In genomic region chr14:20928308-20928685, GRCm38 (mm10) we compare ENCODE assay signal across 8 mouse cellular contexts. TPM values are rescaled to one million over a fixed set of nuclear protein-coding genes. Genes with fewer than 3 reads are reported as not detected.
DNase-seq lines count a peak whose midpoint lies in the region; ATAC-seq and TF ChIP-seq lines count a peak whose summit lies in the region.

No protein-coding gene starts in this region.

- 15% methylated on average over 4 of the region's 4 CpGs for WGBS in thymus, adult 2 months
- WGBS in limb, embryonic 11.5 days = 15% methylated on average over 4 of the region's 4 CpGs
- WGBS in neural tube, embryonic 12.5 days = 19% methylated on average over 4 of the region's 4 CpGs

- H3K4me1 ChIP-seq in thymus, adult 2 months (replicated peaks; ENCODE audit: control insufficient read depth, insufficient read depth, low read length) = peaks cover 10% of the 10 kb centered on the region; the same call in 1 of the 2 replicates
- 0 out of 2 replicates have a peak, but pooled peaks cover 10% of the 10 kb centered on the region for H3K4me1 ChIP-seq in limb, embryonic 11.5 days (ENCODE audit: control insufficient read depth, insufficient read depth, low read length)
- H3K4me1 ChIP-seq in neural tube, embryonic 12.5 days = peaks cover 22% of the 10 kb centered on the region

- no peak for TF ChIP-seq POLR2A in thymus, adult 2 months (IDR thresholded peaks at IDR 0.05; ENCODE audit: control insufficient read depth, extremely low read depth, insufficient read depth, low read length, poor library complexity)

- H3K4me2 ChIP-seq in limb, embryonic 11.5 days (ENCODE audit: low read depth, severe bottlenecking) = peak overlapping the region; percentile 64
- H3K4me2 ChIP-seq in neural tube, embryonic 12.5 days (replicated peaks) = peak overlapping the region; percentile 74

- H3K4me3 ChIP-seq in thymus, adult 2 months (ENCODE audit: control insufficient read depth, insufficient read depth, low read length) = no peak overlapping the region
- peak overlapping the region; percentile 92 for H3K4me3 ChIP-seq in limb, embryonic 11.5 days (ENCODE audit: low read depth, low read length)
- H3K4me3 ChIP-seq in neural tube, embryonic 12.5 days = peak overlapping the region; percentile 83; the same call in 1 of the 2 replicates

- no peaks in the 10 kb centered on the region for H3K36me3 ChIP-seq in thymus, adult 2 months (ENCODE audit: control insufficient read depth, insufficient read depth, low read length)
- no peaks in the 10 kb centered on the region for H3K36me3 ChIP-seq in limb, embryonic 11.5 days (ENCODE audit: control insufficient read depth, insufficient read depth, low read length)
- H3K36me3 ChIP-seq in neural tube, embryonic 12.5 days = no peaks in the 10 kb centered on the region

- ATAC-seq in cerebellum, adult (ENCODE audit: insufficient number of reproducible peaks, low FRiP score, low TSS enrichment) = no peak
- ATAC-seq in limb, embryonic 11.5 days (ENCODE audit: insufficient number of reproducible peaks, low FRiP score, low TSS enrichment, low read depth) = no peak
- no peak for ATAC-seq in neural tube, embryonic 12.5 days (ENCODE audit: low FRiP score, low read depth)

- TF ChIP-seq CTCF in thymus, adult 2 months (IDR thresholded peaks at IDR 0.05; ENCODE audit: borderline replicate concordance, control insufficient read depth, extremely low read depth, insufficient read depth, low read length, poor library complexity) = no peak

- no peaks in the 10 kb centered on the region for H3K27me3 ChIP-seq in thymus, adult 2 months (ENCODE audit: control insufficient read depth, insufficient read depth, low read length)
- no peaks in the 10 kb centered on the region for H3K27me3 ChIP-seq in limb, embryonic 11.5 days (ENCODE audit: control insufficient read depth, insufficient read depth, low read length)
- H3K27me3 ChIP-seq in neural tube, embryonic 12.5 days (replicated peaks) = no peaks in the 10 kb centered on the region

- no peak overlapping the region for H3K27ac ChIP-seq in thymus, adult 2 months (ENCODE audit: control insufficient read depth, insufficient read depth, low read length)
- H3K27ac ChIP-seq in limb, embryonic 11.5 days (replicated peaks; ENCODE audit: low read depth, low read length) = no peak overlapping the region
- no peak overlapping the region for H3K27ac ChIP-seq in neural tube, embryonic 12.5 days

- H3K9me3 ChIP-seq in limb, embryonic 11.5 days (ENCODE audit: control insufficient read depth, low read length) = no peaks in the 10 kb centered on the region
- no peaks in the 10 kb centered on the region for H3K9me3 ChIP-seq in neural tube, embryonic 12.5 days

- peak; percentile 13 for DNase-seq in cerebellum, adult 8-10 months
- DNase-seq in thymus, postnatal 25 days = peak; percentile 6
- no peak for DNase-seq in thymus, adult 2 months
- peak; percentile 23 for DNase-seq in limb, embryonic 11.5 days (ENCODE audit: low spot score)
- no peak for DNase-seq in right cerebral cortex, postnatal 36 days (ENCODE audit: low spot score in 2 of 2)
- DNase-seq in layer of hippocampus, adult 9-11 months = no peak

- H3K9ac ChIP-seq in limb, embryonic 11.5 days (ENCODE audit: low read length) = no peak overlapping the region; the same call in 1 of the 2 replicates
- peak overlapping the region; percentile 84; the same call in 1 of the 2 replicates for H3K9ac ChIP-seq in neural tube, embryonic 12.5 days

RNA-seq across cellular contexts. Expression of gene Vcl, which starts 0.9 kb away (rescaled TPM):
- 12.4 and 14.7 TPM in 2 replicates for polyA plus RNA-seq in thymus, adult 2 months (2012; rRNA removed)
- polyA plus RNA-seq in limb, embryonic 11.5 days (2014; fragmentation: Nextera tagmentation; extraction: Ambion mirVana) = 45.6 and 50.4 TPM in 2 replicates
- polyA plus RNA-seq in neural tube, embryonic 12.5 days (2016; fragmentation: Nextera tagmentation; extraction: Ambion mirVana) = 33.9 and 34.4 TPM in 2 replicates

Comparison
In these comparisons a context has a peak if more than half of its experiments do, and no peak if none do; other contexts are left out.
1. DNase-seq: peak in cerebellum, adult 8-10 months (single experiment), thymus, postnatal 25 days (single experiment) and limb, embryonic 11.5 days (single experiment); none in thymus, adult 2 months (single experiment), right cerebral cortex, postnatal 36 days (0 of 2) and layer of hippocampus, adult 9-11 months (single experiment).